Mouse (Mus musculus) bone marrow macrophage, adult 2 months (primary cell): ENCODE measurements around the gene Calhm2. TPM values are rescaled to one million over a fixed set of nuclear protein-coding genes. Genes with fewer than 3 reads are reported as not detected.
"Not testable (repeated sequence)": the region's sequence is repeated elsewhere in the genome, so short reads cannot be mapped to it uniquely, and the experiment has no call there.

Experiments used
- H3K27ac ChIP-seq: 2 replicates; pipeline ENCODE4 v1.5.1; 2012; ENCODE audit warnings: low read depth, low read length; ENCODE audit not compliant: insufficient read depth
- H3K4me1 ChIP-seq: 2 replicates; pipeline ENCODE4 v1.6.1; 2012; ENCODE audit warnings: low read length; ENCODE audit not compliant: control insufficient read depth, insufficient read depth
- H3K4me3 ChIP-seq: 2 replicates; pipeline ENCODE4 v1.5.1; 2012; ENCODE audit warnings: mild to moderate bottlenecking, low read length, moderate library complexity; ENCODE audit not compliant: insufficient read depth
- CTCF ChIP-seq: IDR thresholded peaks from 2 replicates; pipeline ENCODE4 v1.5.1; 2012; ENCODE audit warnings: low read depth, mild to moderate bottlenecking, low read length, moderate library complexity
- POLR2A ChIP-seq: IDR thresholded peaks from 2 replicates; pipeline ENCODE4 v1.6.1; 2012; ENCODE audit warnings: mild to moderate bottlenecking, low read depth, low read length, borderline replicate concordance
- polyA plus RNA-seq: library from polyadenylated mRNA; stranded (reverse); fragments of >200 nt; gene quantifications from 2 replicates; pipeline ENCODE4 v1.2.4, GENCODE M21; 2012; ENCODE audit not compliant: missing spikeins, insufficient read depth, insufficient read length

The Calhm2 gene
- polyA plus RNA-seq, 1 experiment = 27.5 TPM

GRCm38 (mm10) chr19:47151332-47152061 lies 13.4 kb upstream of the Calhm2 start:
- no peak overlapping the region for H3K27ac ChIP-seq
- H3K4me3 ChIP-seq = no peak overlapping the region
- peaks cover 17% of the 10 kb centered on the region for H3K4me1 ChIP-seq
- no peak for TF ChIP-seq POLR2A
- TF ChIP-seq CTCF = no peak

DNA sequence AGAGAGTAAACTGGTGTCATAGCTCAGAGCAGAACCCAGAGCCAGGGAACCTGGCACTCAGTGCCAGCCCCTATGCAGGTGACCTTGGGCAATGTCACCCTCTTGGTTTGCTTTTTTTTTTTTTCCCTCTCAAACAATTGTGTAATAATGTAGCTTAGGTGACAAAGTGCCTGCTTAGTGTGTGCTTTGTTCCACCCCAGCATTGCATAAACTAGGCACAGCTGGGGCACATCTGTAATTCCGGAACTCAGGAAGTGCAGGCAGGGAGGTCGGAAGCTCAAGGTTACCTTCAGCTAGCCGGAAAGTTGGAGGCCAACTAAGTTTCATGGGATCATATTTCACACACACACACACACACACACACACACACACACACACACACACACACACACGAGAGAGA lies 11.8 kb upstream of the Calhm2 start:
- peaks cover 17% of the 10 kb centered on the region for H3K4me1 ChIP-seq
- no peak overlapping the region for H3K27ac ChIP-seq
- H3K4me3 ChIP-seq = no peak overlapping the region
- no peak for TF ChIP-seq CTCF
- TF ChIP-seq POLR2A = no peak

DNA sequence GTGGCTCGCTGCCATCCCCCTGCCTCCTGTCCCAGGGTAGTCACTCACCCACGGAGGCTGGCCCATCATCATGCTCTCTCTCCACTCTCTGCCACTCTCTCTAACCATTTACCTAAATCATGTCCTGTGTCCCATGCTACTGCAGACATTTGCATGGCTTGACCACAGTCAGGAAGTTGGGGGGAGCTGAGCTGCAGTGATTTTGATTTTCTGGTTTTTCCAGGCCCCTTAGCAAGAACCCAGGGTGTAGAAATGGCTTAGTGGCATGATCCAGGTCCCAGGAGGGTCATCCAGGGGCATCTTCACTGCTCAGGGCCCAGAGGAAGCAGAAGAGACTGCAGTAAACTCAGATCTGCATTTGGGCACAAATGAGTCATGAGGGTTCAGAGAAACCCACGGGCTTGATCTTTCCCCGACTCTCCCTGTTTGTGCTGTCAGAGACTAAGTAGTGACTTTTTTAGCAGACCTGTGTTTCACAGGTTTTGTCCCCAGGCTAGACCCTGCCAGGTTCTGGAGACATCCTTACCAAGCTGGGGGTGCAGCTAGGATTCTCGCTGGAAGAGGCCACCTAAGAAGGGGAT lies 10.3 kb upstream of the Calhm2 start:
- TF ChIP-seq CTCF (no peak), POLR2A (no peak)
- no peak overlapping the region for H3K27ac ChIP-seq
- peaks cover 17% of the 10 kb centered on the region for H3K4me1 ChIP-seq
- H3K4me3 ChIP-seq = no peak overlapping the region

GRCm38 (mm10) chr19:47144154-47144553 lies 6.1 kb upstream of the Calhm2 start, which contains the start of gene Calhm1:
TSS of gene Calhm1 (minus strand) at chr19:47144254.
- Histone ChIP-seq H3K27ac (no peak within 1 kb of the TSS), H3K4me1 (peaks cover 36% of the 10 kb centered on the region), H3K4me3 (no peak within 1 kb of the TSS)
- TF ChIP-seq CTCF = no peak

DNA sequence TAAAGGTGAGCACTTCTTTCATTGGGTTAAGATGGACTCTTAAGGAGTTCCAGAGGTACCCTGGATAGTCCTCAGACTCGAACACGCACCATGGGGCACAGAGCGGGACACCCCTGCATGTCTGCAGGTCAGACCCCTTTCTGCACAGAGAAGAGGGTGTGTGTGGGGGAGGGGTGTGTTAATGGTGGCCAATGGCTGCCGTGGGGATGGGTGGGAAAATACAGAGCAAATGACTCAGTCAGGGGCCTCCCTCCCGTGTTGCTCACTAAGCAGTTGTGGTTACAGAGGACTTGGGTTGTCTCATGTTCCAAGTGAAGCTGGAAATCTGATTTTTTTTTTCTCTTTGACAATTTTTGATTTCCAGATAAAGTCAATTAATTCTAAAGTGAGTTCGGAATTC lies 4.3 kb upstream of the Calhm2 start:
- H3K27ac ChIP-seq = no peak overlapping the region
- TF ChIP-seq CTCF (no peak), POLR2A (no peak)
- no peak overlapping the region for H3K4me3 ChIP-seq
- peaks cover 29% of the 10 kb centered on the region for H3K4me1 ChIP-seq

DNA sequence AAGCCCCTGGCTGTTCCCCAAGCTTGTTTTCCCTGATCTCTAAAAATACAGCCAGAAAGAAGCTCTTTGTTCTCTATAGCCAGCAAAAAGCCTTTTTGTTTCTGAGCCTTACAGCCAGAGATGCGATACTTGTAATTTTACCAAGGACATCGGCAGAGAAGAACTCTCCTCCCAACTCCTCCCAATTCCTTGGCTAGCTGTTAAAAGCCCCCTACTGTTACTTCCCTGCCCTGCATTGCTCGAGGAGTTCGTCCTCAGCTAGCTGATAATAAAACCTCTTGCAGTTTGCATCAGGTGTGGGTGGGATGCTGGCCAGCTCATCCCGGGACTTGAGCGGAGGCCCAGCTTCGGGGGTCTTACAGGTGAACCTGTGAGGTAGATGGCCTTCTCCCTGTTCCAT lies 1.5 kb upstream of the Calhm2 start:
- peaks cover 48% of the 10 kb centered on the region for H3K4me1 ChIP-seq

GRCm38 (mm10) chr19:47137051-47137581 lies 978 bp downstream of the Calhm2 start:
- peak overlapping the region; percentile 82 for H3K27ac ChIP-seq
- peaks cover 59% of the 10 kb centered on the region for H3K4me1 ChIP-seq
- peak overlapping the region; percentile 82 for H3K4me3 ChIP-seq
- 0 out of 2 replicates have a peak, but pooled peaks have one; percentile 23 for TF ChIP-seq CTCF
- no peak for TF ChIP-seq POLR2A

More for the DNA sequence above, 1.5 kb upstream of the Calhm2 start:
- not testable (repeated sequence) for H3K4me3 ChIP-seq, H3K27ac ChIP-seq

DNA sequence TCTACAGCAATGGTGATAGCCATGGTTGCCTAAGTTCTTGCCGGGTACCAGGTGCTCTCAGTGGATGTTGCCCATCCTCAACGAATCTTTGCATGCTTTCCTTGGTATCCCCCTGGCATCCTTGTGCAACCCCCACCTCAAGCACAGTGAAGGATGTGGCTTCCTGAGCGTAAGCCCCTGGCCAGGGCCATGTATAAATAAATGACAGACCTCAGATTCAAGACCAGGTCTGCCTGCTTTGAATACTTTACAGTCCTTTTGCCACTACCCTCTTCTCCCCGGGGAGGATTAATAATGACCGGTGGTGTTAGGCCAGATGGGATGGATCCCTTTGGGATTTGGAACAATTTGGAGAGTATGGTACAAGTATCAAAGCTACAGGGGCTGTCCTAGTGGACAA lies 1.9 kb downstream of the Calhm2 start:
- Histone ChIP-seq H3K4me1 (peaks cover 55% of the 10 kb centered on the region), H3K27ac (no peak overlapping the region), H3K4me3 (peak overlapping the region; percentile 82; the same call in 1 of the 2 replicates)
- TF ChIP-seq CTCF (no peak), POLR2A (no peak)

- no peak overlapping the region for H3K4me3 ChIP-seq
- H3K27ac ChIP-seq = no peak overlapping the region
- TF ChIP-seq CTCF (no peak), POLR2A (no peak)
- H3K4me1 ChIP-seq = peaks cover 54% of the 10 kb centered on the region
These were observed 2.5 kb downstream of the Calhm2 start for GRCm38 (mm10) chr19:47135568-47135967.

- H3K4me3 ChIP-seq = peak overlapping the region; percentile 30
- peaks cover 44% of the 10 kb centered on the region for H3K4me1 ChIP-seq
- peak overlapping the region; percentile 84 for H3K27ac ChIP-seq
- no peak for TF ChIP-seq POLR2A
- TF ChIP-seq CTCF = no peak
These were observed 4.9 kb downstream of the Calhm2 start for GRCm38 (mm10) chr19:47133161-47133560.
